Mouse (Mus musculus) stomach, postnatal 0 days (tissue): ENCODE measurements around the gene Emx1. TPM values are rescaled to one million over a fixed set of nuclear protein-coding genes. Genes with fewer than 3 reads are reported as not detected.

Experiments
- ATAC-seq: fragments of 200-750 bp; cut with Nextera tagmentation; 2 replicates; pipeline ENCODE4 v1.8.0; 2017; ENCODE audit not compliant: low FRiP score, low TSS enrichment
- DNase-seq: peaks from one replicate; pipeline ENCODE4 v3.0.0-alpha.2; 2016; ENCODE audit warnings: low spot score
- H3K27ac ChIP-seq: fragments of 300-500 bp; sonication (generic); replicated peaks from 2 replicates; pipeline ENCODE4 v1.5.1; 2014; ENCODE audit warnings: mild to moderate bottlenecking, control low read depth
- H3K27me3 ChIP-seq: fragments of 300-500 bp; sonication (generic); 2 replicates; pipeline ENCODE4 v1.6.1; 2014; ENCODE audit warnings: low read length; ENCODE audit not compliant: control insufficient read depth, insufficient read depth
- H3K36me3 ChIP-seq: fragments of 300-500 bp; sonication (generic); 2 replicates; pipeline ENCODE4 v1.6.1; 2014; ENCODE audit warnings: low read length, mixed read lengths; ENCODE audit not compliant: control insufficient read depth, insufficient read depth
- H3K4me1 ChIP-seq: fragments of 300-500 bp; sonication (generic); replicated peaks from 2 replicates; pipeline ENCODE4 v1.6.1; 2014; ENCODE audit warnings: antibody characterized with exemption; ENCODE audit not compliant: control insufficient read depth, insufficient read depth
- H3K4me2 ChIP-seq: fragments of 300-500 bp; sonication (generic); replicated peaks from 2 replicates; pipeline ENCODE4 v1.6.1; 2014; ENCODE audit warnings: low read depth, mild to moderate bottlenecking, control low read depth, moderate library complexity
- H3K4me3 ChIP-seq: fragments of 300-500 bp; sonication (generic); 2 replicates; pipeline ENCODE4 v1.5.1; 2014; ENCODE audit warnings: low read depth, low read length, control low read depth
- H3K9ac ChIP-seq: fragments of 300-500 bp; sonication (generic); 2 replicates; pipeline ENCODE4 v1.6.1; 2014; ENCODE audit warnings: mild to moderate bottlenecking, low read length, control low read depth, mixed read lengths
- H3K9me3 ChIP-seq: fragments of 300-500 bp; sonication (generic); 2 replicates; pipeline ENCODE4 v1.6.1; 2016; ENCODE audit warnings: low read length; ENCODE audit not compliant: control insufficient read depth
- CTCF ChIP-seq: IDR thresholded peaks from 2 replicates; pipeline ENCODE4 v1.5.1; 2016; ENCODE audit warnings: antibody characterized with exemption, low read depth, mild to moderate bottlenecking, moderate library complexity
- EP300 ChIP-seq: optimal IDR thresholded peaks from 2 replicates; pipeline ENCODE3; 2016; ENCODE audit warnings: antibody characterized with exemption
- WGBS: fragments of 180-500 bp; shearing (Covaris S2); extraction: QIAGEN DNeasy Blood & Tissue Kit; methylation state at CpG from one replicate; pipeline ENCODE4 v1.1.7; 2014; 5-methylcytosine and 5-hydroxymethylcytosine counted together
- polyA plus RNA-seq: library from polyadenylated mRNA; unstranded; fragments of >200 nt; fragmentation: Nextera tagmentation; extraction: Ambion mirVana; gene quantifications from 2 replicates; pipeline ENCODE4 v1.2.1, GENCODE M21; 2015

Emx1 gene
- polyA plus RNA-seq, 1 experiment from 2014 or later, result not detected

- no peak overlapping the region for H3K27ac ChIP-seq
- ATAC-seq (no peak; the same call in 1 of the 2 replicates), DNase-seq (peak; percentile 51)
- no peak overlapping the region for H3K4me3 ChIP-seq
- H3K4me1 ChIP-seq, result no peaks in the 10 kb centered on the region
- WGBS, result 52% methylated on average over 3 of the region's 3 CpGs
- no peak for TF ChIP-seq CTCF
- no peak for TF ChIP-seq EP300
- no peaks in the 10 kb centered on the region for H3K9me3 ChIP-seq
- no peak overlapping the region for H3K9ac ChIP-seq
- H3K36me3 ChIP-seq, result no peaks in the 10 kb centered on the region
- no peak overlapping the region for H3K4me2 ChIP-seq
- no peaks in the 10 kb centered on the region for H3K27me3 ChIP-seq
Observed at GRCm38 (mm10) chr6:85230762-85231161, 43.5 kb downstream of the Emx1 start.

DNA sequence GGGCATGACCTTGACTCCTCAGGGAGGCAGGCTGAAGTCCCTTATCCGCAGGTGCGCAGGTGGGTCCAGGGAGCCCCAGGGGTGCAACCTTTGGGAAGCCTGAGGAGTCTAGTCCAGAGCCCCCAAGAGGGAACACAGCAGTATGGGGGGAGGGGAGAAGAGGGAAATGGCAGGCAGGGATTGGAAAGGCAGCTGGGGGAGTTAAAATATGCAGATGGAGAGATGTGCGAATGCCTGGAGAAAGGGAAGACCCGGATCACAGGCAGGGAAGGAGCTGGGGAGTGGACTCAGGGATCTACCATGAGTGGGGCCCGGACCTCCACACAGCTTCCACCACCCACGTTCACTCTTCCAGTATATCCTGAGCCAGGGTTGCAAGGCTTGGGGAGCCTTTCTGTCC lies 44.2 kb downstream of the Emx1 start:
- Histone ChIP-seq H3K4me3 (no peak overlapping the region), H3K27ac (no peak overlapping the region), H3K27me3 (no peaks in the 10 kb centered on the region), H3K9ac (no peak overlapping the region), H3K36me3 (no peaks in the 10 kb centered on the region), H3K9me3 (no peaks in the 10 kb centered on the region), H3K4me1 (no peaks in the 10 kb centered on the region), H3K4me2 (no peak overlapping the region)
- TF ChIP-seq CTCF, result no peak
- TF ChIP-seq EP300, result no peak
- WGBS, result 48% methylated on average over 6 of the region's 6 CpGs
- DNase-seq, result no peak
- ATAC-seq, result no peak

GRCm38 (mm10) chr6:85232045-85232444 lies 44.8 kb downstream of the Emx1 start:
- WGBS, result 76% methylated on average over 4 of the region's 4 CpGs
- Histone ChIP-seq H3K36me3 (no peaks in the 10 kb centered on the region), H3K4me3 (no peak overlapping the region), H3K9ac (no peak overlapping the region), H3K27ac (no peak overlapping the region), H3K27me3 (no peaks in the 10 kb centered on the region), H3K9me3 (no peaks in the 10 kb centered on the region), H3K4me1 (no peaks in the 10 kb centered on the region), H3K4me2 (no peak overlapping the region)
- ATAC-seq (no peak), DNase-seq (no peak)
- TF ChIP-seq CTCF, result no peak
- TF ChIP-seq EP300, result no peak

- Histone ChIP-seq H3K4me2 (no peak overlapping the region), H3K9ac (no peak overlapping the region), H3K27me3 (no peaks in the 10 kb centered on the region), H3K4me1 (no peaks in the 10 kb centered on the region), H3K27ac (peak overlapping the region; percentile 35; the same call in 1 of the 2 replicates), H3K36me3 (no peaks in the 10 kb centered on the region), H3K9me3 (no peaks in the 10 kb centered on the region), H3K4me3 (no peak overlapping the region)
- DNase-seq, result peak; percentile 51
- TF ChIP-seq CTCF, result peak; percentile 13; the same call in 1 of the 2 replicates
- no peak for TF ChIP-seq EP300
- peak; percentile 55 for ATAC-seq
- WGBS, result 26% methylated on average over 7 of the region's 7 CpGs
Observed at GRCm38 (mm10) chr6:85232836-85233623, 45.8 kb downstream of the Emx1 start.

DNA sequence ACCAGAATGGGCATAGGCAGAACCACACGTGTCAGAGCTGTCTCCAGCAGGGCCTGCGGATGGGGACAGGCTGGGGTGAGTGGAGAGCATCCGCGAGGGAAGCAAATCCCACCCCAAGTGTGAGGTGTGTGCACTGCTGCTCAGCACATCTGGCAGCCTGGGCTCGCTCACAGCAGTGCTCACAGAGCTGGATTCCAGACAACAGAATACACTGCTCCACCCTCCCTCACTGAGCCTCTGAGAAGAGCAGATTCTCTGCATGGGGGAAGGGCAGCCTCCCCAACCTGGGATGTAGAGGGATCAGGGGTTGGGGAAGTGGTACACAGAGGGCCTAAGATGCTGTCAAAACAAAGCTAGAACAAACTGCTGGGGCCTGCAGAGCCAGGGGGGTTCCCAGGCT lies 47.6 kb downstream of the Emx1 start:
- WGBS, result 32% methylated on average over 5 of the region's 5 CpGs
- Histone ChIP-seq H3K27ac (no peak overlapping the region), H3K36me3 (no peaks in the 10 kb centered on the region), H3K9ac (peak overlapping the region; percentile 18; the same call in 1 of the 2 replicates), H3K4me1 (no peaks in the 10 kb centered on the region), H3K9me3 (no peaks in the 10 kb centered on the region), H3K4me2 (no peak overlapping the region), H3K27me3 (no peaks in the 10 kb centered on the region), H3K4me3 (no peak overlapping the region)
- TF ChIP-seq EP300 (no peak), CTCF (no peak)
- DNase-seq (no peak), ATAC-seq (no peak)

DNA sequence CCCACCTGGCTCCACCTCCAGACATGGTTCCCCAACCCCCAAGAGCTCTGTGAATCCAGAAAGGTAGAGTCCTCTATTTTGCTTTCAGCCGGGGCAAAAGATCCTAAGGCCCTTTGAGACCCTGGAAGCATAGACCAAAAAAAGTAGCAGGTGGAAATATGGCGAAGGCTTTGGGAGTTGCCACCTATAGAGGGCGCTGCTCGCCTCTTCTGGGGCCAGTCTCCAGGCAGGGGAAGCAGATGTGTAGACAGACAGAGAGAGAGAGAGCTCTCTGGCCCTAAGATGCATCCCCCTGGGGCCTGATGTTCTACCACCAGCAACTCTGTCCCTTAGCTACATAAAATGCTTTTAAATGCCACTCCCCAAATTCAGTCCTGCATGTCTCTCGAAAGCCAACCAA lies 49.8 kb downstream of the Emx1 start:
- no peaks in the 10 kb centered on the region for H3K36me3 ChIP-seq
- no peak for TF ChIP-seq EP300
- TF ChIP-seq CTCF, result peak; percentile 64
- H3K9ac ChIP-seq, result no peak overlapping the region
- ATAC-seq (no peak), DNase-seq (peak; percentile 32)
- WGBS, result 47% methylated on average over 5 of the region's 5 CpGs
- H3K27me3 ChIP-seq, result no peaks in the 10 kb centered on the region
- H3K4me1 ChIP-seq, result no peaks in the 10 kb centered on the region
- no peaks in the 10 kb centered on the region for H3K9me3 ChIP-seq
- H3K27ac ChIP-seq, result no peak overlapping the region
- H3K4me2 ChIP-seq, result no peak overlapping the region
- no peak overlapping the region for H3K4me3 ChIP-seq
